Mouse (Mus musculus): Measurements from ENCODE around the gene Tlcd2. TPM values are rescaled to one million over a fixed set of nuclear protein-coding genes. Genes with fewer than 3 reads are reported as not detected.

Tlcd2 gene
- polyA plus RNA-seq, 1 experiment, result 13.0 TPM

GRCm38 (mm10) chr11:75519834-75520633 is 58.5 kb downstream of the Tlcd2 start:
- 90% methylated on average over 15 of the region's 15 CpGs for WGBS
- Histone ChIP-seq H3K4me3 (ENCODE audit: control insufficient read depth, insufficient read depth, low read length) (no peak overlapping the region), H3K4me1 (replicated peaks; ENCODE audit: control insufficient read depth, insufficient read depth, low read length) (0 out of 2 replicates have a peak, but pooled peaks cover 3% of the 10 kb centered on the region), H3K36me3 (ENCODE audit: control insufficient read depth, insufficient read depth, low read length) (no peaks in the 10 kb centered on the region), H3K27ac (ENCODE audit: control insufficient read depth, insufficient read depth, low read length) (no peak overlapping the region), H3K27me3 (ENCODE audit: control insufficient read depth, insufficient read depth, low read length) (no peaks in the 10 kb centered on the region)
- DNase-seq, result no peak
- no peak for TF ChIP-seq CTCF (IDR thresholded peaks at IDR 0.05; ENCODE audit: borderline replicate concordance, control insufficient read depth, extremely low read depth, insufficient read depth, low read length, poor library complexity)
- no peak for TF ChIP-seq POLR2A (IDR thresholded peaks at IDR 0.05; ENCODE audit: control insufficient read depth, extremely low read depth, insufficient read depth, low read length, poor library complexity)

Other genes starting within 250 kb of the Tlcd2 start
- 62.8 and 93.9 TPM in 2 replicates for gene Rpa1, start 113.4 kb upstream of the Tlcd2 start, polyA plus RNA-seq (2012; rRNA removed)
- 5.6 and 7.8 TPM in 2 replicates for gene Smyd4, start 113.3 kb upstream of the Tlcd2 start, polyA plus RNA-seq (2012; rRNA removed)
- gene Serpinf1, start 39.0 kb upstream of the Tlcd2 start, polyA plus RNA-seq (2012; rRNA removed), result 43.4 and 46.7 TPM in 2 replicates
- gene Serpinf2, start 22.1 kb upstream of the Tlcd2 start, polyA plus RNA-seq (2012; rRNA removed), result 1.4 and 3.1 TPM in 2 replicates
- 52.1 and 53.7 TPM in 2 replicates for gene Wdr81, start 7.0 kb upstream of the Tlcd2 start, polyA plus RNA-seq (2012; rRNA removed)
- 142 and 161 TPM in 2 replicates for gene Prpf8, start 25.1 kb downstream of the Tlcd2 start, polyA plus RNA-seq (2012; rRNA removed)
- gene Rilp, start 48.4 kb downstream of the Tlcd2 start, polyA plus RNA-seq (2012; rRNA removed), result 3.0 and 3.2 TPM in 2 replicates
- 4.7 and 4.8 TPM in 2 replicates for gene Scarf1, start 51.8 kb downstream of the Tlcd2 start, polyA plus RNA-seq (2012; rRNA removed)
- 207 and 214 TPM in 2 replicates for gene Slc43a2, start 70.0 kb downstream of the Tlcd2 start, polyA plus RNA-seq (2012; rRNA removed)
- gene Pitpna, start 126.4 kb downstream of the Tlcd2 start, polyA plus RNA-seq (2012; rRNA removed), result 99.7 and 108 TPM in 2 replicates
- 149 and 164 TPM in 2 replicates for gene Inpp5k, start 169.3 kb downstream of the Tlcd2 start, polyA plus RNA-seq (2012; rRNA removed)
- 78.0 and 90.2 TPM in 2 replicates for gene Myo1c, start 188.8 kb downstream of the Tlcd2 start, polyA plus RNA-seq (2012; rRNA removed)
- gene Crk, start 217.5 kb downstream of the Tlcd2 start, polyA plus RNA-seq (2012; rRNA removed), result 46.7 and 85.4 TPM in 2 replicates